Comparison of ENCODE assay signal across 8 mouse cellular contexts in genomic region chr16:97292484-97293048, GRCm38 (mm10).
DNase-seq lines count a peak whose midpoint lies in the region; ATAC-seq and TF ChIP-seq lines count a peak whose summit lies in the region.

No protein-coding gene starts in this region.

- no peak overlapping the region for H3K9ac ChIP-seq in liver, embryonic 11.5 days (ENCODE audit: low read depth, low read length)
- peak overlapping the region; percentile 28; the same call in 1 of the 2 replicates for H3K9ac ChIP-seq in forebrain, postnatal 0 days

- no peak for TF ChIP-seq CTCF in forebrain, postnatal 0 days (IDR thresholded peaks at IDR 0.05; ENCODE audit: low read depth)

- no peaks in the 10 kb centered on the region for H3K9me3 ChIP-seq in liver, embryonic 11.5 days (ENCODE audit: control insufficient read depth, low read length)
- H3K9me3 ChIP-seq in forebrain, postnatal 0 days (ENCODE audit: low read length), result no peaks in the 10 kb centered on the region

- peak overlapping the region; percentile 14; the same call in 1 of the 2 replicates for H3K4me2 ChIP-seq in liver, embryonic 11.5 days
- peak overlapping the region; percentile 32; the same call in 1 of the 2 replicates for H3K4me2 ChIP-seq in forebrain, postnatal 0 days (ENCODE audit: low read depth)

- no peak overlapping the region for H3K4me3 ChIP-seq in liver, embryonic 11.5 days (ENCODE audit: low read depth, low read length)
- no peak overlapping the region for H3K4me3 ChIP-seq in forebrain, postnatal 0 days (ENCODE audit: low read depth, low read length)

- H3K4me1 ChIP-seq in liver, embryonic 11.5 days (replicated peaks; ENCODE audit: control insufficient read depth, insufficient read depth, low read length), result peaks cover 8% of the 10 kb centered on the region; the same call in 1 of the 2 replicates
- 0 out of 2 replicates have a peak, but pooled peaks cover 4% of the 10 kb centered on the region for H3K4me1 ChIP-seq in forebrain, postnatal 0 days (ENCODE audit: insufficient read depth)

- 18% methylated on average over 11 of the region's 11 CpGs for WGBS in liver, embryonic 11.5 days
- 7% methylated on average over 10 of the region's 11 CpGs for WGBS in forebrain, postnatal 0 days

- no peak for ATAC-seq in liver, embryonic 11.5 days (replicated peaks; ENCODE audit: low FRiP score)
- no peak for ATAC-seq in forebrain, postnatal 0 days

- H3K27ac ChIP-seq in liver, embryonic 11.5 days (ENCODE audit: low read depth, low read length), result no peak overlapping the region
- no peak overlapping the region for H3K27ac ChIP-seq in forebrain, postnatal 0 days (ENCODE audit: low read depth, low read length)

- no peaks in the 10 kb centered on the region for H3K36me3 ChIP-seq in liver, embryonic 11.5 days (ENCODE audit: control insufficient read depth, insufficient read depth, low read length)
- H3K36me3 ChIP-seq in forebrain, postnatal 0 days (ENCODE audit: insufficient read depth), result no peaks in the 10 kb centered on the region

- DNase-seq in liver, embryonic 11.5 days (ENCODE audit: low spot score), result no peak
- no peak for DNase-seq in liver
- peak; percentile 13 for DNase-seq in forebrain, postnatal 0 days
- peak; percentile 46 to 58 for DNase-seq in kidney, postnatal 36 days
- peak; percentile 61 for DNase-seq in retina, postnatal 1 day
- no peak for DNase-seq in spleen, adult 18-20 months
- no peak for DNase-seq in layer of hippocampus, postnatal 25 days (ENCODE audit: extremely low spot score in 1 of 2, low spot score in 1 of 2)
- no peak for DNase-seq in adrenal gland, postnatal 4 days (ENCODE audit: low spot score in 2 of 2)

- H3K27me3 ChIP-seq in liver, embryonic 11.5 days (replicated peaks; ENCODE audit: control insufficient read depth, insufficient read depth, low read length), result no peaks in the 10 kb centered on the region
- H3K27me3 ChIP-seq in forebrain, postnatal 0 days (ENCODE audit: insufficient read depth, low read length), result no peaks in the 10 kb centered on the region

Comparison
In these comparisons a context has a peak if more than half of its experiments do, and no peak if none do; other contexts are left out.
1. DNase-seq: peak in forebrain, postnatal 0 days (single experiment), kidney, postnatal 36 days (2 of 2) and retina, postnatal 1 day (single experiment); none in liver, embryonic 11.5 days (single experiment), liver (single experiment), spleen, adult 18-20 months (0 of 2), layer of hippocampus, postnatal 25 days (0 of 2) and adrenal gland, postnatal 4 days (0 of 2).